Mouse (Mus musculus): ENCODE results near the gene Lrrc26. TPM values are rescaled to one million over a fixed set of nuclear protein-coding genes. Genes with fewer than 3 reads are reported as not detected.

Lrrc26 gene
- total RNA-seq, 2 experiments from 2014 or later = not detected

DNA sequence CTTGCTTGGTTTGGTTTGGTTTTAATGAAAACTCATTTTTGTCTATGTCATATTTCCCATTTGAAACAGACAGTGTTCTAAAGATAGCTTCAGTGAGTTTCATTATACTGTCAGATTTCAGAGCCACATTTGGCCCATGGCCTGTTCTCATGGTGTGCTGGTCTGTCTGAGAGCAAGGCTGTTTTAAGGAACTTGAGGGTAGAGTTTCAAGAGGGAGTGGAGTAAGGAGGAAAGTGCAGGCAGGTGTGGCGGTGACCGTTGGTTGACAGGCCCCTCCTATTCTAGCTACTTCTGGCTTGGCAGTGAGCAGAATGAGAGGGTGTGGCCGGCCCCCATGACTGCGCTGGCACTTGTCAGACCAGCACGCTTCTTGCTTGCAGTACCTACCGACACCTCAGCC, 48.6 kb downstream of the Lrrc26 start:
- DNase-seq (ENCODE audit: low spot score in 2 of 2) = no peak

Other genes starting within 250 kb of the Lrrc26 start
- gene Nsmf, start 235.6 kb upstream of the Lrrc26 start, total RNA-seq (2021) = 100 to 1,000 TPM; 793 to 858 TPM
- gene Entpd8, start 209.6 kb upstream of the Lrrc26 start, total RNA-seq (2021) = not detected
- gene Noxa1, start 194.8 kb upstream of the Lrrc26 start, total RNA-seq (2021) = not detected
- gene Nrarp, start 109.2 kb upstream of the Lrrc26 start, total RNA-seq (2021) = 10 to 100 TPM; 43.0 to 50.3 TPM
- gene Tor4a, start 93.0 kb upstream of the Lrrc26 start, total RNA-seq (2021) = 1 to 10 TPM; 1.8 to 2.4 TPM
- 10 to 100 TPM; 50.6 to 59.3 TPM for gene Nelfb, start 78.4 kb upstream of the Lrrc26 start, total RNA-seq (2021)
- not detected for gene Stpg3, start 75.3 kb upstream of the Lrrc26 start, total RNA-seq (2021)
- not detected for gene Fam166a, start 71.2 kb upstream of the Lrrc26 start, total RNA-seq (2021)
- 100 to 1,000 TPM; 394 to 449 TPM for gene Tubb4b, start 65.2 kb upstream of the Lrrc26 start, total RNA-seq (2021)
- gene Slc34a3, start 55.6 kb upstream of the Lrrc26 start, total RNA-seq (2021) = not detected
- not detected for gene Rnf224, start 53.1 kb upstream of the Lrrc26 start, total RNA-seq (2021)
- gene Rnf208, start 47.7 kb upstream of the Lrrc26 start, total RNA-seq (2021) = 100 to 1,000 TPM; 212 to 216 TPM
- gene Cysrt1, start 47.5 kb upstream of the Lrrc26 start, total RNA-seq (2021) = not detected
- gene AL732309.1, start 43.1 kb upstream of the Lrrc26 start, total RNA-seq (2021) = 1 to 10 TPM in 1 of 2 experiments, under 1 TPM in 1; 0.45 to 4.0 TPM
- gene Tmem203, start 34.5 kb upstream of the Lrrc26 start, total RNA-seq (2021) = 10 to 100 TPM; 35.6 to 39.1 TPM
- gene Tprn, start 27.3 kb upstream of the Lrrc26 start, total RNA-seq (2021) = 10 to 100 TPM; 13.9 to 14.0 TPM
- 10 to 100 TPM; 77.2 to 83.4 TPM for gene Ssna1, start 17.5 kb upstream of the Lrrc26 start, total RNA-seq (2021)
- 10 to 100 TPM; 82.8 to 85.3 TPM for gene Anapc2, start 17.4 kb upstream of the Lrrc26 start, total RNA-seq (2021)
- not detected for gene Tmem210, start 1.8 kb upstream of the Lrrc26 start, total RNA-seq (2021)
- 100 to 1,000 TPM; 345 to 348 TPM for gene Grin1, start 29.3 kb downstream of the Lrrc26 start, total RNA-seq (2021)
- gene Man1b1, start 42.4 kb downstream of the Lrrc26 start, total RNA-seq (2021) = 10 to 100 TPM; 51.3 to 59.8 TPM
- gene Dpp7, start 66.4 kb downstream of the Lrrc26 start, total RNA-seq (2021) = 10 to 100 TPM; 21.2 to 28.0 TPM
- gene Uap1l1, start 75.8 kb downstream of the Lrrc26 start, total RNA-seq (2021) = 10 to 100 TPM; 11.2 to 11.5 TPM
- gene Sapcd2, start 82.4 kb downstream of the Lrrc26 start, total RNA-seq (2021) = 10 to 100 TPM; 16.0 to 18.3 TPM
- 10 to 100 TPM; 26.1 to 26.6 TPM for gene Entpd2, start 106.0 kb downstream of the Lrrc26 start, total RNA-seq (2021)
- gene Npdc1, start 109.4 kb downstream of the Lrrc26 start, total RNA-seq (2021) = 100 to 1,000 TPM; 416 to 446 TPM
- gene Fut7, start 133.4 kb downstream of the Lrrc26 start, total RNA-seq (2021) = under 1 TPM; 0.33 to 0.78 TPM
- 100 to 1,000 TPM; 107 to 118 TPM for gene Abca2, start 138.8 kb downstream of the Lrrc26 start, total RNA-seq (2021)
- gene Clic3, start 166.9 kb downstream of the Lrrc26 start, total RNA-seq (2021) = under 1 TPM in 1 of 2 experiments, not detected in 1; 0.60 TPM
- 10 to 100 TPM; 56.1 to 68.6 TPM for gene Paxx, start 171.2 kb downstream of the Lrrc26 start, total RNA-seq (2021)
- 100 to 1,000 TPM; 257 to 743 TPM for gene Ptgds, start 180.1 kb downstream of the Lrrc26 start, total RNA-seq (2021)
- not detected for gene Lcn12, start 204.0 kb downstream of the Lrrc26 start, total RNA-seq (2021)
- 100 to 1,000 TPM; 132 to 140 TPM for gene Fbxw5, start 210.8 kb downstream of the Lrrc26 start, total RNA-seq (2021)
- gene C8g, start 211.8 kb downstream of the Lrrc26 start, total RNA-seq (2021) = 1 to 10 TPM; 1.5 to 1.9 TPM

All from layer of hippocampus, postnatal 10 days (tissue).